11 mouse cellular contexts compared by ENCODE assay signal in the genomic region with DNA sequence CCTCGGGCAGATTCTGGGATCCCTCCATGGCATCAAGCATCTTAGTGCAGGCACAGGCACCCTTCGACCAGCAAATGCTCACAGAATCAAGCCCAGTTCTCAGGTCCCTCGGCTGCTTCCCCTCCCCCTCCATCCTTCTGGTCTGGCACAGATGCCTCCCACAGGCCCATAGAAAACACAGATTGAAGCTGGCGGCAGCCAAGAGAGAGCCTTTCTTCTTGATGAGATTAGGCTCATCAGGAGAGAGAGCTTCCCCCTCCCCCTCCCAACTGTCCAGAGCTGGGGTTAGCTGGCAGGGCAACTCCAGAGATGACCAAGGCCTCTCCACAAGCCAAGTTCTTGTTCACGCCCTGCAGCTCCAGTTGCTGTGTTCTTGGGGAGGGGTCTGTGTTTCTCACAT. TPM values are rescaled to one million over a fixed set of nuclear protein-coding genes. Genes with fewer than 3 reads are reported as not detected.
DNase-seq lines count a peak whose midpoint lies in the region; ATAC-seq lines count a peak whose summit lies in the region.
"Had no signal": no experiment of that assay in that cellular context is flagged by ENCODE, and none has a peak within 500 bp of the region (broad histone marks: within the 10 kb centered on the region; RNA-seq: fewer than 3 reads in every experiment).

No protein-coding gene starts in this region.

- no peak overlapping the region for H3K9ac ChIP-seq in forebrain, embryonic 12.5 days
- no peak overlapping the region for H3K9ac ChIP-seq in embryonic facial prominence, embryonic 14.5 days (ENCODE audit: low read depth, low read length)
- H3K9ac ChIP-seq: embryonic facial prominence, embryonic 13.5 days; limb, embryonic 15.5 days had no signal

- H3K4me2 ChIP-seq in forebrain, embryonic 12.5 days = no peak overlapping the region
- no peak overlapping the region for H3K4me2 ChIP-seq in embryonic facial prominence, embryonic 14.5 days (ENCODE audit: low read depth, low read length)
- H3K4me2 ChIP-seq: embryonic facial prominence, embryonic 13.5 days; limb, embryonic 15.5 days had no signal

- intact Hi-C loops in left cerebral cortex, postnatal 25 days (cut with DNase I) = no loop called here
- intact Hi-C loops in gastrocnemius, postnatal 14 days (cut with DNase I; ENCODE audit: low total_unique reads) = no loop called here

- DNase-seq in forebrain, embryonic 10.5 days (ENCODE audit: extremely low spot score, low spot score) = no peak
- peak; percentile 88 for DNase-seq in brain, adult 2 months (ENCODE audit: low read depth, low spot score)
- peak; percentile 35 for DNase-seq in embryonic facial prominence, embryonic 14.5 days (ENCODE audit: low spot score)
- peak; percentile 35 to 55 for DNase-seq in left cerebral cortex, postnatal 25 days (ENCODE audit: low spot score in 2 of 2)
- no peak for DNase-seq in thymus, postnatal 10 days (ENCODE audit: low spot score in 2 of 2)
- DNase-seq in gastrocnemius, postnatal 14 days = no peak
- DNase-seq: heart, postnatal 14 days had no signal

- 27% methylated on average over 5 of the region's 5 CpGs for WGBS in forebrain, embryonic 10.5 days
- WGBS in forebrain, embryonic 12.5 days = 17% methylated on average over 5 of the region's 5 CpGs
- whole genome bisulfite sequencing in embryonic facial prominence, embryonic 14.5 days = 53% methylated on average over 3 of the region's 5 CpGs

- ATAC-seq in forebrain, embryonic 12.5 days (ENCODE audit: low FRiP score) = no peak
- ATAC-seq in embryonic facial prominence, embryonic 14.5 days (ENCODE audit: low read depth) = no peak
- no peak for ATAC-seq in activated CD4-positive, CD25-positive, alpha-beta regulatory T cell, adult 4 months

- peaks cover 5% of the 10 kb centered on the region; the same call in 1 of the 2 replicates for H3K9me3 ChIP-seq in forebrain, embryonic 10.5 days
- H3K9me3 ChIP-seq in forebrain, embryonic 12.5 days = 0 out of 2 replicates have a peak, but pooled peaks cover 5% of the 10 kb centered on the region
- H3K9me3 ChIP-seq in embryonic facial prominence, embryonic 14.5 days (ENCODE audit: control insufficient read depth, low read length) = 0 out of 2 replicates have a peak, but pooled peaks cover 8% of the 10 kb centered on the region
- H3K9me3 ChIP-seq: embryonic facial prominence, embryonic 13.5 days; limb, embryonic 15.5 days had no signal

- peaks cover 11% of the 10 kb centered on the region for H3K4me1 ChIP-seq in forebrain, embryonic 10.5 days
- peaks cover 9% of the 10 kb centered on the region for H3K4me1 ChIP-seq in forebrain, embryonic 12.5 days
- no peaks in the 10 kb centered on the region for H3K4me1 ChIP-seq in embryonic facial prominence, embryonic 14.5 days (ENCODE audit: control insufficient read depth, insufficient read depth, low read length)

- no peaks in the 10 kb centered on the region for H3K36me3 ChIP-seq in forebrain, embryonic 10.5 days (replicated peaks)
- H3K36me3 ChIP-seq in forebrain, embryonic 12.5 days (replicated peaks) = no peaks in the 10 kb centered on the region
- H3K36me3 ChIP-seq in embryonic facial prominence, embryonic 14.5 days (ENCODE audit: control insufficient read depth, insufficient read depth, low read length) = no peaks in the 10 kb centered on the region
- H3K36me3 ChIP-seq: embryonic facial prominence, embryonic 13.5 days; limb, embryonic 15.5 days had no signal

- no peaks in the 10 kb centered on the region for H3K27me3 ChIP-seq in forebrain, embryonic 10.5 days (ENCODE audit: poor library complexity, severe bottlenecking)
- no peaks in the 10 kb centered on the region for H3K27me3 ChIP-seq in forebrain, embryonic 12.5 days
- H3K27me3 ChIP-seq in embryonic facial prominence, embryonic 14.5 days (replicated peaks; ENCODE audit: control insufficient read depth, insufficient read depth, low read length) = no peaks in the 10 kb centered on the region
- H3K27me3 ChIP-seq: embryonic facial prominence, embryonic 13.5 days; limb, embryonic 15.5 days had no signal

- H3K4me3 ChIP-seq in forebrain, embryonic 10.5 days = no peak overlapping the region
- no peak overlapping the region for H3K4me3 ChIP-seq in forebrain, embryonic 12.5 days (replicated peaks)
- no peak overlapping the region for H3K4me3 ChIP-seq in embryonic facial prominence, embryonic 14.5 days (ENCODE audit: low read depth, low read length)
- H3K4me3 ChIP-seq: embryonic facial prominence, embryonic 13.5 days; limb, embryonic 15.5 days had no signal

- H3K27ac ChIP-seq in forebrain, embryonic 10.5 days = peak overlapping the region; percentile 12
- H3K27ac ChIP-seq in forebrain, embryonic 12.5 days = no peak overlapping the region
- no peak overlapping the region for H3K27ac ChIP-seq in embryonic facial prominence, embryonic 14.5 days (replicated peaks; ENCODE audit: low read depth, low read length)
- H3K27ac ChIP-seq: embryonic facial prominence, embryonic 13.5 days; limb, embryonic 15.5 days had no signal

RNA-seq across cellular contexts. Expression of gene Coro2a, which starts 32.3 kb away (rescaled TPM):
- 2.1 and 2.8 TPM in 2 replicates for polyA plus RNA-seq in forebrain, embryonic 10.5 days (2016; fragmentation: Nextera tagmentation; extraction: Ambion mirVana)
- polyA plus RNA-seq in forebrain, embryonic 12.5 days (2016; fragmentation: Nextera tagmentation; extraction: Ambion mirVana) = 1.7 and 2.8 TPM in 2 replicates
- 4.0 and 5.0 TPM in 2 replicates for polyA plus RNA-seq in embryonic facial prominence, embryonic 14.5 days (2014; fragmentation: Nextera tagmentation; extraction: Ambion mirVana)
- total RNA-seq in left cerebral cortex, postnatal 25 days (2021) = 10 to 100 TPM; 26.2 to 29.7 TPM
- total RNA-seq in gastrocnemius, postnatal 14 days (2021) = under 1 TPM; 0.27 to 0.66 TPM
- 100 to 1,000 TPM in 1 of 2 experiments, 10 to 100 TPM in 1; 79.7 to 108 TPM for polyA plus RNA-seq in activated CD4-positive, CD25-positive, alpha-beta regulatory T cell, adult 4 months (2017; shearing (Covaris generic))

RNA-seq across cellular contexts. Expression of gene Trim14, which starts 33.7 kb away (rescaled TPM):
- polyA plus RNA-seq in forebrain, embryonic 10.5 days (2016; fragmentation: Nextera tagmentation; extraction: Ambion mirVana) = 0.43 and 0.84 TPM in 2 replicates
- polyA plus RNA-seq in forebrain, embryonic 12.5 days (2016; fragmentation: Nextera tagmentation; extraction: Ambion mirVana) = 0.95 and 1.7 TPM in 2 replicates
- 2.9 and 4.0 TPM in 2 replicates for polyA plus RNA-seq in embryonic facial prominence, embryonic 14.5 days (2014; fragmentation: Nextera tagmentation; extraction: Ambion mirVana)
- total RNA-seq in left cerebral cortex, postnatal 25 days (2021) = 1 to 10 TPM in 1 of 2 experiments, under 1 TPM in 1; 0.76 to 1.4 TPM
- total RNA-seq in gastrocnemius, postnatal 14 days (2021) = under 1 TPM; 0.66 to 0.93 TPM
- polyA plus RNA-seq in activated CD4-positive, CD25-positive, alpha-beta regulatory T cell, adult 4 months (2017; shearing (Covaris generic)) = 10 to 100 TPM; 26.7 to 31.2 TPM

Comparison
In these comparisons a context has a peak if more than half of its experiments do, and no peak if none do; other contexts are left out.
1. DNase-seq: peak in brain, adult 2 months (single experiment), embryonic facial prominence, embryonic 14.5 days (single experiment) and left cerebral cortex, postnatal 25 days (2 of 2); none in forebrain, embryonic 10.5 days (single experiment), thymus, postnatal 10 days (0 of 2) and gastrocnemius, postnatal 14 days (single experiment).
2. RNA of gene Coro2a, which starts 32.3 kb away (polyA plus RNA-seq): 79.7 to 108 TPM in activated CD4-positive, CD25-positive, alpha-beta regulatory T cell, adult 4 months; 4.0 to 5.0 TPM in embryonic facial prominence, embryonic 14.5 days, 2.1 to 2.8 TPM in forebrain, embryonic 10.5 days and 1.7 to 2.8 TPM in forebrain, embryonic 12.5 days; every median in the first group is over 10 times any median in the second.